Mouse (Mus musculus) testis, adult 2 months (tissue): ENCODE results near the gene Baz2b. TPM values are rescaled to one million over a fixed set of nuclear protein-coding genes. Genes with fewer than 3 reads are reported as not detected.

Experiments
- H3K27ac ChIP-seq: fragments of 200-500 bp; 2 replicates; pipeline ENCODE4 v1.5.1; 2012; ENCODE audit warnings: low read depth, low read length; ENCODE audit not compliant: control insufficient read depth, insufficient read depth
- H3K27me3 ChIP-seq: fragments of 200-500 bp; 2 replicates; pipeline ENCODE4 v1.6.1; 2012; ENCODE audit warnings: mild to moderate bottlenecking, low read length, moderate library complexity; ENCODE audit not compliant: control insufficient read depth, insufficient read depth
- H3K36me3 ChIP-seq: fragments of 200-500 bp; 2 replicates; pipeline ENCODE4 v1.6.1; 2012; ENCODE audit warnings: mild to moderate bottlenecking, low read length; ENCODE audit not compliant: control insufficient read depth, insufficient read depth
- H3K4me1 ChIP-seq: fragments of 200-500 bp; 2 replicates; pipeline ENCODE4 v1.6.1; 2012; ENCODE audit warnings: low read length; ENCODE audit not compliant: control insufficient read depth, insufficient read depth
- H3K4me3 ChIP-seq: fragments of 200-500 bp; 2 replicates; pipeline ENCODE4 v1.5.1; 2012; ENCODE audit warnings: low read depth, mild to moderate bottlenecking, low read length, moderate library complexity, mixed read lengths; ENCODE audit not compliant: control insufficient read depth
- CTCF ChIP-seq: fragments of 200-500 bp; IDR thresholded peaks from 2 replicates; pipeline ENCODE4 v1.5.1; 2012; ENCODE audit warnings: low read depth, mild to moderate bottlenecking, inconsistent platforms, low read length, moderate library complexity; ENCODE audit not compliant: control insufficient read depth, insufficient read depth, insufficient replicate concordance
- POLR2A ChIP-seq: fragments of 200-500 bp; IDR thresholded peaks from 2 replicates; pipeline ENCODE4 v1.6.1; 2012; ENCODE audit warnings: low read depth, mild to moderate bottlenecking, inconsistent platforms, low read length, moderate library complexity; ENCODE audit not compliant: control insufficient read depth
- polyA plus RNA-seq: library from polyadenylated mRNA; depleted of rRNA; stranded (reverse); fragments of >200 nt; gene quantifications from 2 replicates; pipeline ENCODE4 v1.2.3, GENCODE M21; 2012

The Baz2b gene
- polyA plus RNA-seq, 1 experiment = 20.0 TPM

DNA sequence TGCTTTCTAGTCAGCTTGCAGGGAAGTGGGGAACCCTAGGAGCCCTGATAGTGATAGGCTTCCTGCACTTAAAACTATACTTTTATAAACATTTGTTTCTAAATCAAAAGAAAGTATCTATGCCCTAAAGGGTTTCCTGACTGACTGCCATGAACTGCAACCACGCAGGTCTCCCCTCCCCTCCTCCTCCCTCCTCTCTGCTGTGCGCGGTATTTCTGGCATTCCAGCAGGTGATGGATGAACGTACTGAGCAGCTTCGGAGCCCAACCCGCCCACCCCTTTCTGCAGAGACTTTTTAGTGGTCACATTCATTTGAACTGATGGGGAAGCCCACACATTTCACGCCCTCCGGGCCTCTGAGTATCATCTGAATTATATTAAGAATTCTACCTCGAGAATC, 273.3 kb downstream of the Baz2b start:
- no peaks in the 10 kb centered on the region for H3K4me1 ChIP-seq
- H3K27ac ChIP-seq = no peak overlapping the region
- no peak overlapping the region for H3K4me3 ChIP-seq
- TF ChIP-seq POLR2A (no peak), CTCF (no peak)
- H3K27me3 ChIP-seq = no peaks in the 10 kb centered on the region
- no peaks in the 10 kb centered on the region for H3K36me3 ChIP-seq

DNA sequence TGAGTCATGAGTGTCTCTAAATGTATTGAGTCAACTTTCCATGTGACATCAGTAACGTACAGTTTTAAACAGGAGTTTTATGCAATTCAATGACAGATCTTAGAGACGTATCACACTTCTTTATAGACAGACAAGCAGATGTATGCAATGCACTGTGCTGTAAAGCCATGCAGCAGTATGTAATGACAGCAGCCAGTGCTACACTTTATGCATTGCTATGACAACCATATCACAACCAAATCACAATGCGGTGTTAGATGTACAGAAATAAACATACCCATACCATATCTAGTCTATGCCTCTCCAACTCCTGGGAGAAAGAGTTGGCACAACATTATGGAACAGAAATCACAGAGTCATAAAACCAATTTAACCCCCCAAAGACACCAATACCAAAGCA, 276.5 kb downstream of the Baz2b start:
- no peaks in the 10 kb centered on the region for H3K36me3 ChIP-seq
- TF ChIP-seq POLR2A = no peak
- TF ChIP-seq CTCF = no peak
- no peaks in the 10 kb centered on the region for H3K27me3 ChIP-seq
- no peak overlapping the region for H3K4me3 ChIP-seq
- no peak overlapping the region for H3K27ac ChIP-seq
- no peaks in the 10 kb centered on the region for H3K4me1 ChIP-seq

DNA sequence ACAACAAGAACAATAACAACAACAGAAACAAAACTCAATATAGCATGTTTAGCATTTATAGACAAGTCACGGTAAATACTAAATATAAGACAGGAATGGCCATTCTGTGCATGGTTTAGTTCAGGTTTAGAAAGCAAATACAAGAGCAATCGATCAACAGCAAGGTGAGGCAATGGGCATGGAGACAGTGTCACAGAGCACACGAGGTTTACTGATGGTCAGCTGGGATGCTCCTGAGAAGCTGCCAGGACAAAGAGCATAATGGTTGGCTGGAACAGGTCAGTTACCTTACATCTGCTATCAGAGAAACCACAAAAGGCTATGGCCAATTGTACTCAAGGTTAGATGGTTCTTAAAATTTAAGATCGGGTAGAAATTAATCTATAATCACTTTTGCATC, 277.4 kb downstream of the Baz2b start:
- no peak overlapping the region for H3K4me3 ChIP-seq
- TF ChIP-seq CTCF = no peak
- TF ChIP-seq POLR2A = no peak
- no peaks in the 10 kb centered on the region for H3K4me1 ChIP-seq
- no peaks in the 10 kb centered on the region for H3K27me3 ChIP-seq
- no peaks in the 10 kb centered on the region for H3K36me3 ChIP-seq
- no peak overlapping the region for H3K27ac ChIP-seq

DNA sequence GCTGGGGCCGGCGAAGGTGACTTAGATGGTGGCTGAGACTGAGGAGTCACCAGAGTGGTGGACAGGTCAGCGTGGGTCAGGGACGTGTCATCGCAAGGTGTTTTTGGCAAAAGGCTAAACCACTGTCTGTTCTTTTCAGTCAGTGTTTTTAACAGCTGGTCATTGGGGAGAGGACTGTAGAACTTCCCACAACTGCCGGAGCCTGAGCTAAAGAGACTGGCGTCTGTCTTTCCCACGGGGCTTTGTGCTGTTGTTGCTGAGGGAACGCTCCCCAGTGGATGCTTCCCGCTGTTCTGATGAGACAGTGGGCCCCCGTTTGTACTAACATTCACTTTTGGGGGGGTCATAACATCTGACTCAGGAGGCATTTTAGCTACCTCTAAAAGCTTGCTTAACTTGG, 296.0 kb downstream of the Baz2b start:
- H3K27me3 ChIP-seq = no peaks in the 10 kb centered on the region
- no peaks in the 10 kb centered on the region; the same call in none of the 2 replicates for H3K36me3 ChIP-seq
- no peak for TF ChIP-seq POLR2A
- no peak for TF ChIP-seq CTCF

DNA sequence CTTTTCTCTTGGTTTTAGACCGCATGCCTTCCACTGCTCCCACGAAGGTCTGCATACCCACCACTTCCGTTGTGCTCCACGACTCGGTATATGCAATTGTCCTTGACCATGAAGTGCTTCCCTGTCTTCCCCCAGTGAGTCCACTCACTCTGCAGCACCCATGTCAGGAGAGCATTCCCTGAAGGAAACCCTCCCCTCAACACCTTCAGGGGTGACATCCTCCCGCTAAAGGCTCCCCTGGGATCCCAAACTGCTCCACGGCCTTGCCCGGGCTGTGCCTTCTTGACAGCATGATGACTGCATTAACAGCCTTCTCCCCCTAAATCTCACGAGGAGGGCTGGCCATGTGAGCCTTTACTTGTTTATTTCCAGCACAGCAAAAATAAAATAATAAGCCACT, 301.6 kb downstream of the Baz2b start:
- no peaks in the 10 kb centered on the region for H3K27me3 ChIP-seq
- no peaks in the 10 kb centered on the region for H3K4me1 ChIP-seq
- H3K36me3 ChIP-seq = peaks cover 1% of the 10 kb centered on the region
- no peak overlapping the region for H3K27ac ChIP-seq
- TF ChIP-seq POLR2A (no peak), CTCF (no peak)
- no peak overlapping the region for H3K4me3 ChIP-seq

More for the DNA sequence above, 296.0 kb downstream of the Baz2b start:
- Histone ChIP-seq H3K4me1 (no peaks in the 10 kb centered on the region), H3K27ac (no peak overlapping the region), H3K4me3 (no peak overlapping the region)

DNA sequence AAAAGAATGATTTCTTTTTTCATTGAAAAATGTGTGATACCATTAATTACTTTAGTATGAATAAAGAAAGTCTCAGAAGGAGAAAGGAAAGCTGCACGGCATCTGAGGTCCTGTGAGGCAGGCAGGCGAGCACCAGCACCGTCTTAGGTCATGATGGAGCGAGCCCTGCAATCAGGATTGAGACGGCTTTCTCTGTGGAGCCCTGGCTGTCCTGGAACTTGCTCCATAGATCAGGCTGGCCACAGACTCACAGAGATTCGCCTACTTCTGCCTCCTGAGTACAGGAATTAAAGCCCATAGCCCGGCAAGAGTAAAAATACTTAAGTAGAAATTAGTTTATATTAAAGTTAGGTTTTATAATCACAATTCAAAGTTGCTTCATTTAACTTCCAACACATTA, 305.6 kb downstream of the Baz2b start:
- Histone ChIP-seq H3K4me3 (no peak overlapping the region), H3K27me3 (no peaks in the 10 kb centered on the region), H3K27ac (no peak overlapping the region), H3K36me3 (peaks cover 1% of the 10 kb centered on the region; the same call in 1 of the 2 replicates), H3K4me1 (no peaks in the 10 kb centered on the region)
- TF ChIP-seq CTCF = no peak
- TF ChIP-seq POLR2A = no peak

DNA sequence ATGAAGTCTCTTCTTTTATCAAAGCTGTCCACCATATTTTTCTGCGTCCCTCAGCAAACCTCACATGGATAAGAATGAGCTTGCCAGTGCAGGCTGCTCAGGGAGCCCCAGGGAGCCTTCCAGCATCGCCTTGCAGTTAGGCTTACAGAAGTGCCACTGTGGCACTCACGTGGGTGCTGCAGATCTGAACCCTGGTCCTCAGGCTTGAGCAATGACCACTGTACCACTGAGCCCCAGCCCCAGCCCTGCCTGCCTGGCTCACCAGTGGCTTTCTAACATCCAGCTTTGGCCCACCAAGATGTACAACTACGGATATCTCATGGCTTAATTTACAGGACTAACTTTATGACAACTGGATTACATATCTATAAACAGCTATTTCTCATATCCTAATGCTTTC, 311.0 kb downstream of the Baz2b start:
- H3K4me1 ChIP-seq = no peaks in the 10 kb centered on the region; the same call in 1 of the 2 replicates
- no peaks in the 10 kb centered on the region for H3K36me3 ChIP-seq
- H3K27ac ChIP-seq = no peak overlapping the region
- no peak overlapping the region for H3K4me3 ChIP-seq
- H3K27me3 ChIP-seq = no peaks in the 10 kb centered on the region
- no peak for TF ChIP-seq POLR2A
- TF ChIP-seq CTCF = no peak

DNA sequence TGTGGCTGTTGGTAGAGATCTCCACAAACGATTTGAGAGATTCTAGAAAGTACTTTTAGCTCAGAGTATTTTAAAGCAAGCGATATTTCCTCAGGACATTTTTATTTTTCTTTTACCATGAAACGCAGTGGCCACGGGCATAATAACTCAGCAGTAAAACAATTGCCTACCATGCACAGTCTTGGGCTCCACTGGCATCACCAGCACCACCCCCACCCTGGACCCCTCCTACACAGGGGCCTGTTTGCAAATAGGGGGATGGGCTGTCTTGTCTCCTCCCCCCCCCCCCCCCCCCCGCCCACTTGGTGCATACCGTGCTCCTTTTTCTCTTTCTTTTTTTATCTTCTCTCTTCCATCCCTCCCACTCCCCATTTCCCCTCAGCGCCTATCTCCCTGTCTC, 311.5 kb downstream of the Baz2b start:
- Histone ChIP-seq H3K4me3 (no peak overlapping the region), H3K27me3 (no peaks in the 10 kb centered on the region), H3K36me3 (no peaks in the 10 kb centered on the region), H3K27ac (no peak overlapping the region), H3K4me1 (no peaks in the 10 kb centered on the region; the same call in none of the 2 replicates)
- no peak for TF ChIP-seq CTCF
- TF ChIP-seq POLR2A = no peak
